Mouse (Mus musculus) MEL (cell line): ENCODE measurements at regions not wholly inside any gene's neighbourhood (a gene's known extent, or its start where the extent isn't known, plus 50 kb on each side); places are given as distances from the start of the nearest gene placed in this dataset.

ENCODE experiments used
- DNase-seq: peaks from one replicate; pipeline ENCODE4 v3.0.0; 2011; ENCODE audit warnings: low read depth, low spot score
- H3K27ac ChIP-seq: 2 replicates; pipeline ENCODE4 v1.5.1; 2012; ENCODE audit warnings: low read depth, mild to moderate bottlenecking, control low read depth, low read length, moderate library complexity; ENCODE audit not compliant: control insufficient read depth
- H3K27me3 ChIP-seq, 2 experiments: fragments of 150-350 bp in 1 of 2; sonication (generic) in 1 of 2; 2 replicates each; pipeline ENCODE4 v1.6.1; 2012; ENCODE audit warnings: low read length in 2 of 2, mild to moderate bottlenecking in 2 of 2, improper control_type of control experiment in 1 of 2, moderate library complexity in 1 of 2; ENCODE audit not compliant: insufficient read depth in 2 of 2, control insufficient read depth in 1 of 2
- H3K36me3 ChIP-seq, 2 experiments: 2 replicates each; pipeline ENCODE4 v1.6.1; 2012 to 2014; ENCODE audit warnings: low read length in 2 of 2, improper control_type of control experiment in 1 of 2, inconsistent platforms in 1 of 2, mild to moderate bottlenecking in 1 of 2; ENCODE audit not compliant: insufficient read depth in 2 of 2, control insufficient read depth in 1 of 2
- H3K4me1 ChIP-seq, 2 experiments: fragments of 150-350 bp in 1 of 2; sonication (generic) in 1 of 2; 2 replicates each; pipeline ENCODE4 v1.6.1; 2012; ENCODE audit warnings: low read length in 2 of 2, improper control_type of control experiment in 1 of 2, mild to moderate bottlenecking in 1 of 2; ENCODE audit not compliant: insufficient read depth in 2 of 2, control insufficient read depth in 1 of 2
- H3K4me3 ChIP-seq, 2 experiments: fragments of 150-350 bp in 1 of 2; sonication (generic) in 1 of 2; 2 replicates each; pipeline ENCODE4 v1.5.1; 2012; ENCODE audit warnings: low read depth in 2 of 2, low read length in 2 of 2, mild to moderate bottlenecking in 2 of 2, moderate library complexity in 2 of 2, control low read depth in 1 of 2, improper control_type of control experiment in 1 of 2; ENCODE audit not compliant: control insufficient read depth in 1 of 2, insufficient read depth in 1 of 2
- H3K79me2 ChIP-seq: 2 replicates; pipeline ENCODE4 v1.6.1; 2012; ENCODE audit warnings: mild to moderate bottlenecking, low read length, moderate library complexity; ENCODE audit not compliant: control insufficient read depth, poor library complexity, insufficient read depth
- H3K9ac ChIP-seq: 2 replicates; pipeline ENCODE4 v1.6.1; 2012; ENCODE audit warnings: low read depth, mild to moderate bottlenecking, control low read depth, low read length, moderate library complexity; ENCODE audit not compliant: control insufficient read depth, poor library complexity, severe bottlenecking
- H3K9me3 ChIP-seq: fragments of 150-350 bp; sonication (generic); replicated peaks from 2 replicates; pipeline ENCODE4 v1.6.1; 2012; ENCODE audit warnings: mild to moderate bottlenecking, low read length, improper control_type of control experiment, moderate library complexity; ENCODE audit not compliant: insufficient read depth
- BHLHE40 ChIP-seq: IDR thresholded peaks from 2 replicates; pipeline ENCODE4 v1.6.1; 2012; ENCODE audit warnings: low read depth, mild to moderate bottlenecking, inconsistent platforms, low read length, improper control_type of control experiment, borderline replicate concordance
- E2F4 ChIP-seq: IDR thresholded peaks from 2 replicates; pipeline ENCODE4 v1.6.1; 2011; ENCODE audit warnings: low read depth, low read length, improper control_type of control experiment, borderline replicate concordance
- ETS1 ChIP-seq: IDR thresholded peaks from 2 replicates; pipeline ENCODE4 v1.6.1; 2012; ENCODE audit warnings: low read depth, mild to moderate bottlenecking, inconsistent platforms, low read length, improper control_type of control experiment, moderate library complexity
- GABPA ChIP-seq: IDR thresholded peaks from 2 replicates; pipeline ENCODE4 v1.6.1; 2012; ENCODE audit warnings: low read depth, mild to moderate bottlenecking, inconsistent platforms, low read length, improper control_type of control experiment, moderate library complexity
- GATA1 ChIP-seq: IDR thresholded peaks from 2 replicates; pipeline ENCODE4 v1.6.1; 2011; ENCODE audit warnings: low read depth, low read length, improper control_type of control experiment
- HCFC1 ChIP-seq: IDR thresholded peaks from 2 replicates; pipeline ENCODE4 v1.6.1; 2012; ENCODE audit warnings: low read depth, mild to moderate bottlenecking, inconsistent platforms, low read length, improper control_type of control experiment, moderate library complexity
- KAT2A ChIP-seq: conservative IDR thresholded peaks from 2 replicates; pipeline ENCODE4 v1.6.1; 2012; ENCODE audit warnings: low read depth, low read length, improper control_type of control experiment, inconsistent platforms
- MAFK ChIP-seq: IDR thresholded peaks from 2 replicates; pipeline ENCODE4 v1.6.1; 2011; ENCODE audit warnings: low read depth, mild to moderate bottlenecking, low read length, improper control_type of control experiment, borderline replicate concordance
- MAX ChIP-seq: IDR thresholded peaks from 2 replicates; pipeline ENCODE4 v1.6.1; 2011; ENCODE audit warnings: low read length, improper control_type of control experiment
- MEF2A ChIP-seq: IDR thresholded peaks from 2 replicates; pipeline ENCODE4 v1.6.1; 2014; ENCODE audit warnings: low read depth, mild to moderate bottlenecking, inconsistent platforms, low read length, improper control_type of control experiment; ENCODE audit not compliant: poor library complexity, insufficient replicate concordance, severe bottlenecking; ENCODE audit errors: extremely low read depth
- MXI1 ChIP-seq: IDR thresholded peaks from 2 replicates; pipeline ENCODE4 v1.6.1; 2011; ENCODE audit warnings: mild to moderate bottlenecking, low read depth, low read length, improper control_type of control experiment
- MYB ChIP-seq: IDR thresholded peaks from 2 replicates; pipeline ENCODE4 v1.6.1; 2011; ENCODE audit warnings: mild to moderate bottlenecking, low read depth, low read length, improper control_type of control experiment
- NRF1 ChIP-seq: IDR thresholded peaks from 2 replicates; pipeline ENCODE4 v1.6.1; 2014; ENCODE audit warnings: low read depth, mild to moderate bottlenecking, inconsistent platforms, low read length, improper control_type of control experiment, moderate library complexity; ENCODE audit not compliant: poor library complexity, insufficient read depth, severe bottlenecking
- POLR2AphosphoS2 ChIP-seq: IDR thresholded peaks from 2 replicates; pipeline ENCODE4 v1.6.1; 2011; ENCODE audit warnings: low read length, improper control_type of control experiment
- POLR2AphosphoS5 ChIP-seq: IDR thresholded peaks from 2 replicates; pipeline ENCODE4 v1.6.1; 2012; ENCODE audit warnings: low read depth, borderline replicate concordance, mild to moderate bottlenecking, inconsistent platforms, low read length, moderate library complexity, mixed read lengths
- RCOR1 ChIP-seq: IDR thresholded peaks from 2 replicates; pipeline ENCODE4 v1.6.1; 2012; ENCODE audit warnings: low read depth, mild to moderate bottlenecking, inconsistent platforms, low read length, improper control_type of control experiment
- SIN3A ChIP-seq: IDR thresholded peaks from 2 replicates; pipeline ENCODE4 v1.6.1; 2012; ENCODE audit warnings: low read length, improper control_type of control experiment, inconsistent platforms
- SMC3 ChIP-seq: IDR thresholded peaks from 2 replicates; pipeline ENCODE4 v1.6.1; 2011; ENCODE audit warnings: low read depth, low read length, improper control_type of control experiment
- TBP ChIP-seq: IDR thresholded peaks from 2 replicates; pipeline ENCODE4 v1.8.0; 2011; ENCODE audit warnings: low read depth, low read length, improper control_type of control experiment
- TCF12 ChIP-seq: IDR thresholded peaks from 2 replicates; pipeline ENCODE4 v1.6.1; 2014; ENCODE audit warnings: low read depth, mild to moderate bottlenecking, inconsistent platforms, low read length, improper control_type of control experiment, moderate library complexity
- USF1 ChIP-seq: IDR thresholded peaks from 2 replicates; pipeline ENCODE4 v1.6.1; 2014; ENCODE audit warnings: low read depth, mild to moderate bottlenecking, inconsistent platforms, low read length, improper control_type of control experiment, moderate library complexity
- USF2 ChIP-seq, 2 experiments: IDR thresholded peaks; 2 replicates each; pipeline ENCODE4 v1.6.1; 2011 to 2012; ENCODE audit warnings: improper control_type of control experiment in 2 of 2, low read length in 2 of 2, borderline replicate concordance in 1 of 2, inconsistent platforms in 1 of 2, low read depth in 1 of 2, mild to moderate bottlenecking in 1 of 2; ENCODE audit not compliant: insufficient read depth in 1 of 2
- ZMIZ1 ChIP-seq: IDR thresholded peaks from 2 replicates; pipeline ENCODE4 v1.6.1; 2012; ENCODE audit warnings: low read depth, mild to moderate bottlenecking, inconsistent platforms, low read length, improper control_type of control experiment, moderate library complexity

DNA sequence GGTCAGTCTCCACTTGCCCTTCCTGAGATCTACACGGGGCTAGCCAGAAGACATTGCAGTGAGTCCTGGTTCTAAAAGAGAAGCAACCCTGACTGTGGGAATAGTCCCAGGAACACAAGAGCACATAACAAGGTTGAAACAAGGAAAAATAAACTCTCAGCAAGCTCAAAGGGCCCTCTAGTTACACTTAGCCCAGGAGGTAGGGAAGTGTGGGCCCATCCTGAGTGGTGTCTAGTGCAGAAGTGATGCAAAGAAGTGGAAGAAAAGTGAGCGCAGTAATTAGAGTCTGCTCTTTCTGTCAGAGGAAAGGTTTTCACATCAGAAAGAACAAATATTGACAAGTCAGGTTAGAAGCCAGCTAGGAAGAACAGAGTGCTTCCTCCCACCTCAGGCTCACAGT, 53.4 kb upstream of the Pkdcc start:
- Histone ChIP-seq H3K9me3 (no peaks in the 10 kb centered on the region), H3K27me3 (peaks cover 0 to under 1% of the 10 kb centered on the region in 2 experiments; a peak in 2 of 4 replicates), H3K4me3 (no peak overlapping the region), H3K4me1 (no peaks in the 10 kb centered on the region), H3K36me3 (no peaks in the 10 kb centered on the region), H3K79me2 (no peaks in the 10 kb centered on the region), H3K27ac (no peak overlapping the region), H3K9ac (no peak overlapping the region)
- no peak for TF ChIP-seq ETS1
- TF ChIP-seq BHLHE40 = no peak
- no peak for TF ChIP-seq USF1
- TF ChIP-seq TCF12 = no peak
- no peak for TF ChIP-seq GABPA
- no peak for TF ChIP-seq RCOR1
- TF ChIP-seq SIN3A = no peak
- no peak for TF ChIP-seq SMC3
- no peak for TF ChIP-seq MAFK
- no peak for TF ChIP-seq TBP
- no peak for DNase-seq

- Histone ChIP-seq H3K27me3 (no peaks in the 10 kb centered on the region; a peak in 2 of 4 replicates), H3K4me3 (no peak overlapping the region), H3K79me2 (no peaks in the 10 kb centered on the region), H3K27ac (no peak overlapping the region), H3K36me3 (no peaks in the 10 kb centered on the region), H3K9me3 (no peaks in the 10 kb centered on the region), H3K9ac (no peak overlapping the region), H3K4me1 (no peaks in the 10 kb centered on the region)
- no peak for DNase-seq
- no peak for TF ChIP-seq ZMIZ1
- no peak for TF ChIP-seq HCFC1
These were observed 51.0 kb upstream of the Pkdcc start for GRCm38 (mm10) chr17:83163952-83164560.

DNA sequence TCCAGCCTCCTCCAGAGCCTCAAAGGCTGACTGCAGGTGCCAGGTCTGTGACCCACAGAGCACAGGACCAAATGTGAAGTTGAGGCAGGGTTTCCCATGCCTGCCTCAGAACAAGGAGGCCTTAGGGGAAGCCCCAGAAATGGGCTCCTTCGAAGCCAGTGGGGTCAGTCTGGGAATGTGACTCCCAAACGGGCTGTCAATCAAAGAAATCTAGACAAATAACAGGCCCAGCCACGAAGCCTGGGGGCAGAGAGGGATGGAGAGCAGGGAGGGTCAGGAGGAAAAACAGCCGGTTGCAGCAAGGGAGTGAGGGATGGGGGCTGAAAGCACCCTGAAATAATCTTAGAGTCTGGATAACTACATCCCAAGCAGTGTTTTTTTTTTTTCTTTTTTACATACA, 50.4 kb upstream of the Pkdcc start:
- no peak overlapping the region for H3K27ac ChIP-seq
- H3K27me3 ChIP-seq = no peaks in the 10 kb centered on the region; a peak in 2 of 4 replicates
- no peaks in the 10 kb centered on the region for H3K9me3 ChIP-seq
- no peak overlapping the region for H3K4me3 ChIP-seq
- H3K9ac ChIP-seq = no peak overlapping the region
- H3K79me2 ChIP-seq = no peaks in the 10 kb centered on the region
- DNase-seq = no peak
- H3K36me3 ChIP-seq = no peaks in the 10 kb centered on the region
- TF ChIP-seq MEF2A (no peak), GATA1 (no peak), HCFC1 (no peak), GABPA (no peak), USF2 (IDR thresholded peaks at IDR 0.05; ENCODE audit: borderline replicate concordance in 1 of 2, insufficient read depth in 1 of 2, low read depth in 1 of 2, low read length in 2 of 2) (no peak), NRF1 (no peak), MAX (no peak), POLR2AphosphoS5 (no peak), SIN3A (no peak), KAT2A (no peak), RCOR1 (no peak), MXI1 (no peak), POLR2AphosphoS2 (no peak), MYB (no peak), MAFK (no peak), E2F4 (no peak), TBP (no peak), ETS1 (no peak), TCF12 (no peak)
- H3K4me1 ChIP-seq = no peaks in the 10 kb centered on the region
